Mouse (Mus musculus): ENCODE data around the gene Ptger4.
"Not testable (repeated sequence)": the region's sequence is repeated elsewhere in the genome, so short reads cannot be mapped to it uniquely, and the experiment has no call there.

Ptger4 gene

DNA sequence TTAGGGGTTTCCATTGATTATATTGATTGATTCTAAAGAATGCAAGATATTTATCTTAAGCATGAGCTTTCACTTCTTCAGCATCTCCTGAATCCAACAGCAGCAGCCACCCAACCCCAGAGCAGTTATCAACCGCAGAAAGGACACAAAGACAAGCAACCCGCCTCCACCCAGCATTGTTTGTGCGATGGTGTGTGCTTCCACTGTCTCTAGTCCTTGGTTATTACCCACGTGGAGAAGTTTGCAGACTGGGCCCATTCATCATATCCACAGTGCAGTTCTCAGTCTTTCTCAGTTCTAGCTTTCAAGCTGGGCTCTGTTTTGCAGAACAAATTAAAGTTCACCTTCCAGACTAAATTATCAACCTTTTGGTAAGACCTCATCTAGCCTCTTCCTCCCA is 4.6 kb downstream of the Ptger4 start:
- no peak for ATAC-seq (ENCODE audit: insufficient number of reproducible peaks, low FRiP score, low TSS enrichment)

GRCm38 (mm10) chr15:5238553-5238952 is 5.4 kb downstream of the Ptger4 start:
- ATAC-seq (ENCODE audit: insufficient number of reproducible peaks, low FRiP score, low TSS enrichment): no peak

- ATAC-seq (ENCODE audit: insufficient number of reproducible peaks, low FRiP score, low TSS enrichment): no peak
Measured at GRCm38 (mm10) chr15:5238073-5238472, 5.9 kb downstream of the Ptger4 start.

DNA sequence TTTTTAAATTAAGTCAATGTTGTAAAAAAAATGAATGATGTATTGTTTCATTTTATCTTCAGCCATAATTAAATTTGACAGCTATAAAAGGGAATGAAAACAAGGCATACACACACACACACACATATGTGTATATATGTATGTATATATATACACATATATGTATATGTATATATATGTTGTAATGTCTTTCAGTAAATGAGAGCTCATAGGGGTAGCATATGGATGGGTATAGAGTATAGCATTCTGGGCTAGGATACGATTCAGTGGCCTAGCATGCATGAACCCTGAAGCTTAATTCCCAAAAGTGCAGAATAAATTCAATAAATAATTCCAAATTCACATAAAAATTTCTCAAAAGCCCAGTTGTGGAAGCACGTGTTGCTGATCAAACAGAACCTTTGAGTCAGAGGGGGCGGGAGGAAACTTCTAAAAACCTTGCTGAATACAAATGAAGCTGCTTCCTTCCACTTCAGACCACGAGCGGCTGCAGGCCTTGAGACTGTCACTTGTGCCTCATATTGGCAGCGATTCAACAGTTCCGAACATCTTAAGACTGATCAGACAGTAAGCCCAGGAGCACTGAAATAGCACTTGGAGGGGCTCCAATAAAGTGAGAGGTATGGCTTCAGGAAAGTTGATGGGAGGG is 6.9 kb downstream of the Ptger4 start:
- no peak for ATAC-seq (ENCODE audit: insufficient number of reproducible peaks, low FRiP score, low TSS enrichment)

GRCm38 (mm10) chr15:5236538-5236937 is 7.4 kb downstream of the Ptger4 start:
- peak; percentile 67; the same call in 1 of the 2 replicates for ATAC-seq (ENCODE audit: insufficient number of reproducible peaks, low FRiP score, low TSS enrichment)

DNA sequence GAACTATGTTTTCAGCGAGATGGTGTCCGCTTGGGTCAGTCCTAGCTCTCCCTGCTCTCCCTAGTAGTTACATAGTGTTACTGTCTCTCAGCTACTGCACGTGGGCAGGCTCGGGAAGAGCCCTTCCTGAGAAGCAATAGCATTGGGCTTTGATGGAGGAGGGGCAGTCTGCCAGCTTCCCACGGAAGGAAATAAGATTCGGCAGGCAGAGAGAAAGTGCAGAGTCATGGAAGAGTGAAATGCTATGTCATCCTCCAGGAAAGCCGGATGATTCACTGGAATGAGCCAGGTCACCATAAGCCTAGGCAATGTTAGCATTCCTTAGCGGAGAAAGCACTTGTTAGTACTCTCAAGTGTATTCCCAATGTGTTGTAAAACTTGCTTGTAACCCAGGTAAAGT is 8.5 kb downstream of the Ptger4 start:
- ATAC-seq (ENCODE audit: insufficient number of reproducible peaks, low FRiP score, low TSS enrichment): no peak

DNA sequence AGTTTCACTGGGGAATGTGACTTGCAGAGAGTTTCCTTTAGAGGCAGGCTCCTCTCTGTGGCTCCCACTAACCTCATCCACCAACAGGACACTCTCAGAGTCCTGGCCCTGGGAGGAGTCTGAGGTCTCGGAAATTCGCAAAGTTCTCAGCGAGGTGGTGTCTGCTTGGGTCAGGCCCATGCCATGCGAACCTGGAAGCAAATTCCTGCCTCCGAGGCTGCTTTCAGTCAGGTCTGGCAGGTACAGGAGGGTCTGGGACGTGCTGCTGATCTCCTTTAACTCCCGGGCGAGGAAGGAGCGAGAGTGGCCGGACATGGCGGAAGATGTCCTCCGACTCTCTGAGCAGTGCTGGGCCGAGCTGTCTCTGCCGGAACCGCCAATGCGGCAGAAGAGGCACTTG is 9.3 kb downstream of the Ptger4 start:
- ATAC-seq (ENCODE audit: insufficient number of reproducible peaks, low FRiP score, low TSS enrichment): no peak

GRCm38 (mm10) chr15:5230746-5231145 is 13.2 kb downstream of the Ptger4 start:
- not testable (repeated sequence) for ATAC-seq (ENCODE audit: insufficient number of reproducible peaks, low FRiP score, low TSS enrichment)

DNA sequence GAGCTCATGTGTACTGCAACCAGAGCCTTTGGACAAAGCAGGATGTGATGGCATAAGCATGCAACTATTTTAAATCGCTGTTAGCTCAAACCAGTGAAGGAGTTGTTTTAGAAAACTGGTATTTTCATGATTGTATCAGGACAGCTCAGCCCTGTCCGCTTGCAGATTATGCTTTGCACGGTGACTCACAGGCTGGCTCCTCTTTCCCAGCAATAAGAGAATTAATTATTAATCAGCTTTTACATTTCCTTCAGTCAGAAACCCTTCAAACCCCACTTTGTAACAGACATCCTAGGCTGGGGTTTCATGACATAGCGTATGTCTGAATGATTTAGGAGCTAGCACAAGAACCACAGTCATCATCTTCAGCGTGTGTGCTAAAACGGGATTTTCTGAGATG is 23.5 kb downstream of the Ptger4 start:
- no peak for ATAC-seq (ENCODE audit: insufficient number of reproducible peaks, low FRiP score, low TSS enrichment)

DNA sequence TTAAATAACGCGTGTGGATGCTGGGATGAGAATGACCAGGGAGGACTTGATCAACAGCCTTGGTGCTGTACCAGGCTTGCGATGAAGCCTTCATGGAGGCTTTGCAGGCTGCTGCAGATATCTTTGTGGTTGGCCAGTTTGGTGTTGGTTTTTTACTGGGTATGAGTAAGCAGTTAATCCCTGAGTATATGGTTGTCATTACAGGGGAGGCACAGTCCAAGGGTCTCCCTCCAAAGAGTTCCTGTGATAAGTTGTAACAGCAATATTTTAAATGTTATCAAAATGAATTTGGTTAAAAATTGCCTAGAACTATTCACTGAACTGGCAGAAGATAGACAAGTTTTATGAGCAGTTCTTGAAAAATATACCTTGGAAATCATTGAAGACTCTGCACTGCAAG is 34.9 kb downstream of the Ptger4 start:
- no peak for ATAC-seq (ENCODE audit: insufficient number of reproducible peaks, low FRiP score, low TSS enrichment)

DNA sequence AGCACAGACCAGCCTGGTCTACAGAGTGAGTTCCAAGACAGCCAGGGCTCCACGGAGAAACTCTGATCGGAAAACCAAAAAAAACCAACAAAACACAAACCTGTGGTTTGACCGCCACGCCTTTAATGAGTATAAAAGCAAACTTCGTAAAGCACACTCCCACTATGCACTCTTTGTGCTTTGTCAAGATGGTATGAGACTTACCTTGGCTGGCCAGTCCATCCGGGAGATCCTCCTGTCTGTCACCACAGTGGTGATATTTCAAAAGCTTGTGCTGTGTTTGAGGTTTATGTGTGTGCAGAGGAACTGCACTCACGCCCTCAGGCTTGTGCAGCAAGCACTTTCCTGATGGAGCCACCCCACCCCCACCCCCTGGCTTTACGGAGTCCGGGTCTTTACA is 38.8 kb downstream of the Ptger4 start:
- ATAC-seq (ENCODE audit: insufficient number of reproducible peaks, low FRiP score, low TSS enrichment): no peak

- no peak for ATAC-seq (ENCODE audit: insufficient number of reproducible peaks, low FRiP score, low TSS enrichment)
Measured at GRCm38 (mm10) chr15:5196691-5197090, 47.3 kb downstream of the Ptger4 start.

DNA sequence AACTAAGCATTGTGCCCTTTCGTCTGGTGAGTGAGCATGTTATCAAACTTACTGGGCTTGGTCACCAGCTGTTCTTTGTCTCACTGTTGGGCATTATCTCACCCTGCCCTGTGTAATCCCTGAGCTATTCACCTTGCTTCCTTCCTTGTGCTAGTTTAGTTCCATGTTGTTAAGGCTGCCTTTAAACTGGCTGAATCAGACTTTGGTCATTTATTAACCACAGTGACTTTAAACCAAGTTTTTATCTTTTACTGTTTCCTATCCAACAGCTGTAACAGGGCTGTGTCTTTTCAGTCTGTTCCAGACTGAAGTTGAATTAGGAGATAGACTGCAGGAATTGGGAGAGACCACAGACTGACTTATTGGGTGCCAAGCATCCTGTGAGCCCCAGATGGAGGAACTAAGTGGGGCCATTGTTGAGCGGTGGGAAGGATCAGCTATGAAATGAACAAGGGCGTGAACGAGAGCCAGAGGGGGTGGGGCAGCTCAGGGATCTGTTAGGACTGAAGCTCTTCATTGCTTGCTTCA is 47.9 kb downstream of the Ptger4 start:
- ATAC-seq (ENCODE audit: insufficient number of reproducible peaks, low FRiP score, low TSS enrichment): no peak

DNA sequence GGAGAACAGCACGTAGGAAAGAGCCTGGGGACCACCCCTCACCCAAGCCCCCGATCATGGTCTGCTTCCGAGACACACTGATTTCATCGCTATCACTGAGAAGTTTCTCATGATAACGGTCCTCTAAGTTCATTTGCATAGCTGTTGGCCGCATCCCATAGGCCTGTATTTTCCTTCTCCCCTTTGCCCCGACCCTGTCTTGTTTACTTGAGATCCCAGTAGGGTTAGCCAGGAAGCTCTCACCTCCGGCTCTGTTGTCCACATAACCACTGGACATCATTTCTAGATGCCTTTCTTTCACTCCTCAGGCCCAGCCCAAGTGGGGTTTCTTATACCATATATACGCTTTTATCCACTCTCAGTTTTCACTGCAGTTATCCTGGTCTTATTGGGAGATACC is 49.1 kb downstream of the Ptger4 start:
- no peak for ATAC-seq (ENCODE audit: insufficient number of reproducible peaks, low FRiP score, low TSS enrichment)

DNA sequence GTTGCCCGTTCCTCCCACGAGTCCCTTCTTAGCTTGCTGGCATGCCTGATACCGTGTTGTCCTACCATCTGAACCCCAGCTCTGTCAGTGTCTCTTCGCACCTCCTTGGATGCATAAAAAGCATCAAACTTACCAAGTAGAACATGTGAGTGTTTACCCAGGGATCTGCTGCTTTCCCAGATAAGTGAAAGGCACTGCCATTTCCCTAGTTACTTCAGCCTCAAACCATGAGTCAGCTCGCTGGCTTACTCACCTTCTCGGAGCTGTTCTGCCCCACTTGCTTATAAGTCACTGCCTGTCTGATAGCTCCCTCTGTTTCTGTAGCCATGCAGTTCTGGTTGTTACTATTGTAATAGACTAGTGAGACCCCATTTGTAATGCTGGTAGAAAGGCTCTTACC is 49.5 kb downstream of the Ptger4 start:
- no peak for ATAC-seq (ENCODE audit: insufficient number of reproducible peaks, low FRiP score, low TSS enrichment)

- no peak for ATAC-seq (ENCODE audit: insufficient number of reproducible peaks, low FRiP score, low TSS enrichment)
Measured at GRCm38 (mm10) chr15:5193833-5194232, 50.2 kb downstream of the Ptger4 start.

DNA sequence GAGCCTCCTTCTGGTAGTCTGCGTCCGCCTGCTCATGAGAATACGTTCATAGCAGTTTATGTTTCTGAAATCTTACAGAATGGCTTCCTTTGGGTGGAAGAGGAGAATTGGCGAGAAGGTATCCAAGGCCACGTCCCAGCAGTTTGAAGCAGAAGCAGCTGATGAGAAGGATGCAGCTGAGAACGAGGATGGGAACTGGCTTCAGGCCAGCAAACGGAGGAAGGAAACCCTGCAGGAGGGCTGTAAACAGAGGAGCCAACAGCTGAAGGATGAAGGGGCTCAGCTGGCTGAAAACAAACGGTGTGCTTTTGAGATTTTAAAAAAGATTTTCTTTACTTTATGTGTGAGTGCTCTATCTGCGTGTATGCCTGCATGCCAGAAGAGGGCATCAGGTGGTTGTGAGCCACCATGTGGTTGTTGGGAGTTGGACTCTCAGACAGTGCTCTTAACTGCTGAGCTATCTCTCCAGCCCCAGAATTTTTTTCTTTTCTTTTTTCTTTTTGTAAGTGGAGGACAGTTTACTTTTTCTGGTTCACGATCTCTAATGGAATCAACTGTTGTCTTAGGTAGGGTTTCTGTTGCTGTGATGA is 54.4 kb downstream of the Ptger4 start:
- no peak for ATAC-seq (ENCODE audit: insufficient number of reproducible peaks, low FRiP score, low TSS enrichment)

GRCm38 (mm10) chr15:5188029-5188428 is 56.0 kb downstream of the Ptger4 start:
- no peak for ATAC-seq (ENCODE audit: insufficient number of reproducible peaks, low FRiP score, low TSS enrichment)

DNA sequence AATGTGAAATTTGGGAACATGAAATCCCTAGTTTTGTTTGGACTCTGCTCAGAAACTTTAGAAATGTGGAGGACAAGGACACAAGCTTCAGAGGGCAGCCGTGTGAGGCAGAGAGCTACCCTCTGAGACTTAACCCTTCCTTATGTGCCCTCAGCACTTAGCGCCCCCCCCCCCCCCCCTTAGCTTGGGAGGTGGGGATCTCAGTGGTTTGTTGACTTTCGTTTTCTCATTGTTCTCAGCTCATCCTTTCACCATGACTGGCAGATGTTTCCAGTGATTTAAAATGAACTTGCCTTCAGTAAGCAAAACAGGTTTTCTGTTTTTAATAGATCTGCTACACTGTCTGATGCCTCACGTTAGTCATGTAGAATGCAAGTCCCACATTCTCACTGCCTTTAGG is 56.9 kb downstream of the Ptger4 start:
- ATAC-seq (ENCODE audit: insufficient number of reproducible peaks, low FRiP score, low TSS enrichment): no peak

DNA sequence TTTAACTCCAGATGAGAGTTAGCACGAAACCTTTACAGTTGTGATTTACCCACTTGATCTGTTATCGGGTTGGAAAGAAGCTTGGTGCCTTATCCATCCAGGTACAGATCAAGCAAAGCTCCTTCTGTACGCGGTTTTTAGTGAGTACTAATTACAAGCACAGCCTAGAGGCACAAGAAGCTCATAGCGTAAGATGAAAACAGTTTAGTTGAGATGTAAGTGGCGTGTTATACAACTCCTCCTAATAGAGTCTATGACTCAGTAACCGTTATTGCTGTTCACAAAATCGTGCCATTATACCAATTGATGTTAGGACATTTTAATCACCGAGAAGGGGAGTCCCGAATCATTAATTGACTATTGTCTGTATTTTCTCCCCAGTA is 57.7 kb downstream of the Ptger4 start:
- ATAC-seq (ENCODE audit: insufficient number of reproducible peaks, low FRiP score, low TSS enrichment): peak; percentile 2; the same call in 1 of the 2 replicates

DNA sequence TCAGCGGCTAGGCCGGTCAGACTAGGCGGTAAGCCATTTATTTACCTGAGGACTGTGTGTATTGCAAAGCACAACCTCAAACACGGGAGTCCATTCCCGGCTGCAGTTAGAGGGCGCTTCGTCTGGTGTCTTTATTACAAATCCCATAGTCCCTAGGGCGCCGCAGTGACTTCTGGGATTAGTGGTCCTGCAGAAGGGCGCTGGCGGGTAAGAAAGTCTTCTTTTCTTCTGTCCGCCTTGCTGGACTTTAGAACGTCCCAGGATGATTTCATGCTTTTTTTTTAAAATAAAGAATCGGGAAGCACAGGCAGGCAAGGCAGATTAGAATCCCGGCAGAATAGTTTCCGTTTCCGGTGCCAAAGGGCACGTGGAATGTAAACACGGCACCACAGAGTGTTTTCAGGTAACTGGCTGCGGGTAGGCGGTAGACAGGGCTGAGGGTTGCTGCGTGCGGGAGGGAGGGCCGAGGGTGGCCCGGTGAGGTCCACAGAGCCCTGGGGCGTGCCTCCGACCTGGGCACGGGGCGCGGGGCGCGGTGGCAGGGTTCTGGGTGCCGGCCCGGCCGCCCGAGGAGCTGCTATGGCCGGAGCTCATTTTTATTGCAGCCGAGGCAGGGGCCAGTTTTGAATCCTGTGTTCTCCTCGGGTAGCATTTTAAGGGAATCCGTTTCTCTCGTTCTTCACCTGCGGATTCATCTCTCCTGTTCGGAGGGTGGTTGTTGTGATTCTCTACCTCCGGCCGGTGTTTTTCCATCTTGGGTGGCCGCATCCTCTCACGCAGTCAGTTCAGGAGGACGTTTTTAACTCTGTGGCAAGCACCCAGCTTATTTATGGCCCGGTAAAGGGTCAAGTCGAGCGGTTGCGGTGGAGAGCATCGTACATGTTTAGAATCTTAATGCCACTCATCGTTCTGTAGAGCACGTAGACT is 58.4 kb downstream of the Ptger4 start, which contains the start of gene Ttc33:
TSS of gene Ttc33 (plus strand) at position 160 of the 927 bp plus-strand sequence.
- peak; percentile 88 for ATAC-seq (ENCODE audit: insufficient number of reproducible peaks, low FRiP score, low TSS enrichment)
